Mouse (Mus musculus): ENCODE data around the gene Tacc2.
"Not testable (repeated sequence)": the region's sequence is repeated elsewhere in the genome, so short reads cannot be mapped to it uniquely, and the experiment has no call there.

Tacc2 gene

DNA sequence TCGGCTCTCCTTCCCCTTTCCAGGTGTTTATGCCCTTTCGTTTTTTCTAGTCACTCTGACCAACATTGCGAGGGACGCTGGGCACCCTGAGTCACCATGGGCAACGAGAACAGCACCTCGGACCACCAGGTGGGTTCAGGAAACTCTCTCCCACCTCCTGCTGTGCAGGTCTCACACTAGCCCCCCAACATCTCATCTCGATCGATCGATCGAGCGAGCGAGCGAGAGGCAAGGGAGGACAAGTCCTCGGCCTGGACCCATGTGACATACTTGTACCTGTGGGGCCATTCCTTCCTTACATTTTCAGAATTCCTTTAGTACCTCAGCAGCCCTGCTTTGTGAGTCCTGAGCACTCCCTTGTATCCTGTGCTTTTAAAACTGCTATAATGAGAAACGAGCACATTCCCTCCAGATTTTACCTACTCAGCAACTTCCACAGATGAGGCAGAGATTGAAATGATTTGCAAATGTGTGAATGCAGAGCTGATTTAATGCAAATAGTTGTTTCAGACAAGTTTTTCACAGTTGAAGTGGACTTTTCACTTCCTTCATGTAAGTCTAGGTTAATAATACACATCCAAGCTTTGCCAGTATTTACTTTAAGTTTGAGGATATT lies at the start of gene Tacc2:
Tacc2 (plus strand) TSS at position 51 of the 616 bp plus-strand sequence.
- DNase-seq (ENCODE audit: low spot score in 2 of 2): no peak

DNA sequence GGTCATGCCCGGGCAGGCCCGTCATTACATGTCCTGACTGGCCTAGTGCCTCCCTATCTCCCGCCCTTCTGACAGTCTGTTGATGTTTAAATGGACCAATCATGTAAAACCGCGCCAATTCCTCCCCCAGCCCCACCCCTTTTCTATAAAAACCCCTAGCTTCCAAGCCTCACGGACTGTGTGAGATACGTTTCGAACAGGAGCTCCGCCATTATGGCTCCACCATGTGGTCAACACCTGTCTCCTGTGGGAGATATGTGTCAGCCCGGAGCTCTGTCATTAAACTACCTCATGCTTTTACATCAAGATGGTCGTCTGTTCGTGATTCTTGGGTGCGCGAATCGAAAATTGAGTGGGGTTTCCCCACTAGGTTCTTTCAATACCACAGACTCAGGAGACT lies 46.1 kb upstream of the Tacc2 start:
- not testable (repeated sequence) for DNase-seq (ENCODE audit: low spot score in 2 of 2)

DNA sequence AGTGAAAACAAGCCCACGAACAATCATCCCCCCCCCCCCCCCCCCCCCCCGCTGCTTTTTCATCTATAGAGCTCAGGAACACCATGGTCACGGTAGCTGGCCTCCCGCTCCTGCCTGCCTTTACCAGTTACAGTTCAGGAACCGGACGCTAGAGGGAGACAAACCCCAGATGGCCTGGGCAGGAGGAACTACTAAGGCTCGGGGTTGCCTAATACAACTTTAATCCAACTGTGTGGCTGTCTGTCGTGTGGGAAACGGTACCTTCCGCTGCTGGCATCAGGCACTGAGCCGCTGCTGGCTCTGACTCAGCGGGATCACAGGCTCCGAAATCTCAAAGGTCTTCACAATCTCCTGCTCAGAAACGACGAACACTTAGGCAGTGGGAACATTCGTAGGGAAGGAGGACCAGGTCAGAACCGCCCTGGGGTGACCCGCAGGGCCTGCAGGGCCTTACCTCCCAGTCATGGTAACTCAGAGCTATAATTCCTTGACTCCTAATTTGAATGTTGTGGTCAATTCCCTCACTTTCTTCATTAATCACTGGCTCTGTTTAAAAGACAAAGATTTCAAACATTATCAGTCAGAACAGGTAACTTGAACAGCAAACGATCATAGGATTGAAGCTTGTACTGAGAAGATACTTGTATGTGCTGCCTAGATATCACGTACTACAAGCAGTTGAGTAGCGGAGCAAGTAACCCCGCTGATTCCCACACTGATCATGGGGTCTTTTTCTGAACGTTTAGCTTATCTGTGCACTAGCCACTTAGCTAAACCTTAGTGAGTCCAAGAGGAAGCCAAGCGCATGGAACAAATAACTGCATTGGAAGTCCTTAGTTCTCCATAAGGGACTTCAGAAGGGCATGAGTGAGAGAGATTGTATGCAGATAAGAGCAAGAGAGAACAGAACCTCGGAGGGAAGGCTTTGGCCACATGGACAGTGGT lies 43.6 kb upstream of the Tacc2 start:
- DNase-seq (ENCODE audit: low spot score in 2 of 2): peak; percentile 59 to 63

DNA sequence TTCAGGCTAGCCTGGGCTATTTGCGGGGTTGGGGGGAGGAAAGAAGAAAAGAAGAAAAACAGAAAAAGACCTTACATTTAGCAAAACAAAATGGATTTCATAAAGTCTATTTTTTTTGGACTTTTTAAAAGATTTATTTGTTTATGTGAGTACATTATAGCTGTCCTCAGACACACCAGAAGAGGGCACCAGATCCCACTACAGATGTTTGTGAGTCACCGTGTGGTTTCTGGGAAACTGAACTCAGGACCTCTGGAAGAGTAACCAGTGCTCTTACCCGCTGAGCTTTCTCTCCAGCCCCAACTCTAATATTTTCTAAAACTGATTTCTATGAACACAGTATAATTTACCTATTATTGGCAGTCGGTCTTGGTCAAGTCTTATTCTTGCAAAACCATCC lies 42.1 kb upstream of the Tacc2 start:
- DNase-seq (ENCODE audit: low spot score in 2 of 2): no peak

DNA sequence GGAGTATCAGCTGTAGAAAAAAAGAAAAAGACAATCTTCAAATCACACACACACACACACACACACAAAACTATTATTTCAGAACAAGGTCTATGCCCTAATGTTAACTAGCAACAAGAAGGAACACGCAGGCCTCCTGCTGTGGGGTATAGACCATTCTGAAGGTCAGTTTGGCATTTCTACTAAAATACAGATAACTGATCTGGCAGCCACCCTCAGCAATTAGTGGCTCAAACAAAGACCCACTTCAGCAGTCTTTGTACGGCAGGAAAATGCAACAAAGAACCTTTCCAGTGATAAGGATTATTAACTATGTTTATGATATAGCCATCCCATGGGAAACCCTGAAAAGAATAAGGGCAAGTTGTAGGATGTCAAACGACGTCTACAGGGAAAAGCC lies 40.2 kb upstream of the Tacc2 start:
- DNase-seq (ENCODE audit: low spot score in 2 of 2): no peak

DNA sequence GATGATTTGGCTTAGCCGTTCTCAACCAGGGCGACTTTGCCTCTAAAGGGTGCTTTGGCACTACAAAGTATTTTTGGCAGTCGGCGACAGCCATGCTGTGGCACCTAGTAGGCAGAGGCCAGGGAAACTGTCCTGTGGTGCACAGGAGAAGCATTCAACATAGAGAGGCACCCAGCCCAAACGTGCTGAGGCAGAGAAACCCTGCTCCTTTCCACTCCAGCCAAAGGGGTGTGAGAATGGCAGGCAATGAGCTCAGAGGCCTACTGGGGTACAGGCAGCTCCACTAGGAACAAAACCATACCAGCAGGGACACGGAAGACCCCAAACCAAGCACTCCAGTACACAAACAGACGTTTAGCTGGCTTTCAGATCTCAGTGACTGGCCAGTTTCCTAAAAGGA lies 37.1 kb upstream of the Tacc2 start:
- no peak for DNase-seq (ENCODE audit: low spot score in 2 of 2)

DNA sequence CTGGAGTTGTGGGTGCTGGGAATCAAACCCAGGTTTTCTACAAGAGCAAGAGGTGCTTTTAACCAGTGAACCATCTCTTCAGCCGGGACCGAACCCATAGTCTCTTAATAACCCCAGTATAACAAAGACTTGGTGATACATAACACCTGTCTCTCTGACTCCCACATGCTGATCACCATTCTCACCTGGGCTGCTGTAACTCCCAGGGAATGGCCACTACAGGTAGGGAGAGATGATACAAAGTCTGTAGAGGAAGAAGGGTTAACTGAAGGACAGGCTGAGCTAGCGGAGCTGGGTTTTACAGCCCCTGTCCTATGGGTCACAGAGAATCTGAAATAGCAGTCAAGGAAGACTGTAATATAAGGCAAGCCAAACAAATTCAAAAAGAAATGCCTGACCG lies 34.1 kb upstream of the Tacc2 start:
- no peak for DNase-seq (ENCODE audit: low spot score in 2 of 2)

DNA sequence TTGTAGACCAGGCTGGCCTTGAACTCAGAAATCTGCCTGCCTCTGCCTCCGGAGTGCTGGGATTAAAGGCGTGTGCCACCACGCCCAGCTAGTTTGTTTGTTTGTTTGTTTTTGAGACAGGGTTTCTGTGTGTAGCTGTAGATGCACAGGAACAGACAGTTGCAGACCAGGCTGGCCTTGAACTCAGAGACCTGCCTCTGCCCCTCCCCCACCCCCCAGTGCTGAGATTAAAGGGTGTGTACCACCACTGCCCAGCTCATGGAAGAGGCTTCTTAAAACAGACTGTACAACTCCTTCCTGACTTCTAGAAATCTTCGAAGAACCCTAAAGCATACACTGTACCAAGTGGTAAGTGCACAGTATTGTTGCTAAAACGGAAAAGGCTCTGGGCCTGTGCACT lies 31.8 kb upstream of the Tacc2 start:
- DNase-seq (ENCODE audit: low spot score in 2 of 2): no peak

DNA sequence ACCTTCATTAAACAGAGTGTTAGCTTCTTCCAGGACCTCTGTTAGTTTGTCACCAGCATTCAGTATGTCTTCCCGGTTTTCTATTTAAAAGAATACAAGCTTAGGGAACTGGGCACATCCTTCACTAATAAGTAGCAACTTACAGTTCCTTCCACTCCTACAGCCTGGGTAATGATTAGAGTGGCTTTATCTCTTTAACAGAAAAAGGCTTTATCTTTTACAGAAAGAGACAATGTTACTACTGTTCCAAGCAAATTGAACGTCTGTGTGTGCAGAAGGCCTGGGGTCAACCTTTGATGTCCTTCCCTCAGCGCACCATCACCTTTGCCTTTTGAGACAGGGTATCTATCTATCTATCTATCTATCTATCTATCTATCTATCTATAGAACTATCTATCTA lies 31.3 kb upstream of the Tacc2 start:
- no peak for DNase-seq (ENCODE audit: low spot score in 2 of 2)

DNA sequence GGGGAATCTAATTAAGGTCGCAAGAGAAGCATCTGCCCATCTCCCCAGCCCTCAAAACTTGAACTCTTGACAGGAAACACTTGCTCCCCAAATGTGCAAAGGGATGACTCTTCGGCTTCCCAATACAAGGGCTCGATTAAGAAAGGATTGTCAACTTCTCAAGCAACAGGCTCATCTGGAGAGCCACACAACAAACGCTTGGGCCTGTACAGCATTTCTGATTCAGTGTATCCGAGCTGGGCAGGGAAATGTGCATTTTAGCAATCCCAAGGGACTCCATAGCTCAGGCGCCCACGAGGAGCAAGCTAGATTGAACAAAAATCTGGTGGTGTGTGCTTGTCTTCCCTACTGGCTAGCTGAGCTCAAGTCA lies 30.8 kb upstream of the Tacc2 start:
- no peak for DNase-seq (ENCODE audit: low spot score in 2 of 2)

DNA sequence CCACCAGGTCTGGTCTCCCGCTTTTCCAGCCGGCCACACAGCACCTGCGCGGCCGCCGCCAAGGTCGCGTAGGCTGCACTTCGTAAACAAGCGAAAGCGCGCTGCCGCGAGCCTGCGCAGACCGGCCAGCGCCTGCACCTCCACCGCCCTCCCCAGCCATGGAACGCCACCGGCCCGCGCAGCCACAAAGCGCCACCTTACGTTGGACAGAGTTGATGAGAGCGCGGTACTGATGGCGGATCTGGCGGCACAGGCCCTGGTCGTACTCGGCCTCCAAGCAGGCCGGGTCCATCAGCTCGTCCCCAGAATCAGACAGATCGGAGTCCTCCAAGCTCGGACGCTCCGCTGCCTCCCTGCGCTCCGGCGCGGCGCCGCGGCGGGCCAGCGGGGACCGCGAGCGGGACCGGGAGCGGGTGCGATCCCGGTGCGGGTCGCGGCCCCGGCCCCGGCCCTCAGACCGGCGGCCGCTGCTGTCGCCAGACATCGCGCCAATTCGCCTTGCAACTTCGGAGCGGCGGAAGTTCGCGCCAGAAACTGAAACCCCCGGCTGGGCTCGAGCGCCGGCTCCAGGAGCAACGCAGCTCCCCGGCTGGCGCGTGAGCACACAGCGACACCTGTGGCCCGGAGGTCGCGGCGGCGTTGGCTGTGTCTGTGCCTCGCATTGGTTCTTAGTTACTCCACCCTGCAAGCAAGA lies 30.3 kb upstream of the Tacc2 start:
- peak; percentile 86 to 88 for DNase-seq (ENCODE audit: low spot score in 2 of 2)

DNA sequence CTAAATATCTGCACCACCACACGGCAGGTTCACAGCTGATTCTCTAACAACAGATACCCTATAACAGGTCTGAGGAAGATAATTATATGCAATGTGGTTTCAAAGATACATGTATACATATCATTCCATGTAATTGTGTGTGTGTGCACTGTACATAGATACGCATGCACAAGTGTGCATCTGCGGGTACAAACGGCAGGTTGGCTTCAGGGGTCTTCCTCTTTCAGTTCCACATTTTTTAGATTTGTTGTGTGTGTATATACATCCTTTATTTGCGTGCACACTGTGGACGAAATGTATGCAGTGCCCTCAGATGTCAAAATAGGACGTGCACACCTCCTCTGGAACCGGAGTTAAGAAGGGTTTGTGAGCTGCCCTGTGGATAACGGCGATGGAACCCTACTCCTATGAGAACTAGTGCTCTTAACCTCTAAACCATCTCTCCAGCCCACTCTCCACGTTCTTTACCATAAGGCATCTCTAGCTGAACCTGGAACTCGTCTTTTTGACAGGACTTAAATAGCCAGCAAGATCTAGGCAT lies 29.5 kb upstream of the Tacc2 start:
- DNase-seq (ENCODE audit: low spot score in 2 of 2): no peak

DNA sequence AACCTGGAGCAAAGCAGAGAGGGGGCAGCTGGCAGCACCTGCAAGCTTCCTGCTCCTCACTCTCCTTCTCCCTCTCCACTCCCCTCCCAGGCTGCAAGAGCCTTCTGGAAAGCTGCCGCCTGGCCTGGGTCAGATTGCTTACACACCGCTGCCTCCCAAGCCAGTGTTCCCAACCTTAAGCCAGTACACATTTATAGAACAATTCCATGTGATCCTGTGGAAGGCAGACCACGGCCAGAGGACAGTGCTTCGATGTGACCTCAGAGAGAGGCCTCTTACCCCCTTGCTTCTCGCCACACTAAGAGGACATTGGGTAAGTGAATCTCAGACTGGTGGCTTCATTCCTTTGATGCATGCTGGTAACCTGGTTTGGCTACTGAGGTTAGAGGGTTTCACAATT lies 24.5 kb upstream of the Tacc2 start:
- DNase-seq (ENCODE audit: low spot score in 2 of 2): no peak

DNA sequence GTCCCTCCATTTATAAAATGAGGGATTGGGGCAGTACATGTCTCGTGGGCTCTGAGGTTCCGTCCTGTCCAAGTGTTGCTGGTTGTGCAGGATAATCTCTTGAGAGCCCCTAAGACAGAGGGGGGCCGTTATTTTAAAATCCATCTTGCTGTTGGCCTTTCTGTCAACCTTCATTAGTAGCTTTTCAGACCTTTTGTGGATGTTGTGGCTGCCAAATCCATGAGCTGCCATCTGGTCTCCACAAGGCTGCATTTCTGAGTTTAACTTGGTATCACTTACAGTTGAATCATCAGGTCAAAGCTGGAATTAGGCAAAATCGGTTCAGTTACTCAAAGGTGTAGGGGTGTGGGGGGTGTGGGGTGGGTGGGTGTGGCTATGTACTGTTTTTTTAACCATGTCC lies 23.9 kb upstream of the Tacc2 start:
- no peak for DNase-seq (ENCODE audit: low spot score in 2 of 2)

DNA sequence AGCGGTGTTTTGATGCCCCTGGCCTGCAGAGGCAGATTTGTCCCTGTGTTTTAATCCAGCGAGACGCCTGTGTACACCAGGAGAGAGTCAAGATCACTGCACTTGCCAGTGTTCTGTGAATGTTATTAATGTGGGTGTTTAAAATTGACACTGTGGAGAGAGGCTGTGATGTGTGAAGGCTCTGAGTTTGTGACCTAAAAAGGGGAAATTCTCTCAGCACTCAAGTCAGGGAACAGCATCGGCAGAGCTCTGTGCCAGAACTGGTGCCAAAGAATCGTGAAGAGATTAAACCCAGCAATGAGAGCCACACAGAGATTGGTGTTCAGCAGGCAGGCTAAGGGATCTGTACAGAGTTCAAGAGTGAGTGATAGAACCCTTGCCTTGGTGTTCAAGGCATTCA lies 21.6 kb upstream of the Tacc2 start:
- no peak for DNase-seq (ENCODE audit: low spot score in 2 of 2)

DNA sequence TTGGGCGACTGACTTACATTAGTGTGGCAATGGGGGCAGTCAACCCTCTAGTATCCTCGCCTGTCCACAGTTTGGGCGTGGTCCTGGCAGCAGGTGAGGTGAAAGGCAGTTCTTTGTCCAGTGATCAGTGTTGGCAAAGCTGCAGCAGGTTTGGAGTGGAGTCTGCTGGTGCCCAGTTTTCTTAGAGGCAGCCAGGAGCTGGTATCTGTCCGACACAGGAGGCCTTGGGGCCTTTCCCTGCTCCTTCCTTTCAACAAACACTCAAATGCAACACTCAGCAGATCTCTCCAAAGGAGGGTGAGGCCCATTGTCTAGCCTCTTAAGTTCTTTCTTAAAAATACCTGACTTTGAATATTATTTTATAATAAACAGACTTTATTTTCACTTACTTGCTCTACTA lies 18.6 kb upstream of the Tacc2 start:
- no peak for DNase-seq (ENCODE audit: low spot score in 2 of 2)

DNA sequence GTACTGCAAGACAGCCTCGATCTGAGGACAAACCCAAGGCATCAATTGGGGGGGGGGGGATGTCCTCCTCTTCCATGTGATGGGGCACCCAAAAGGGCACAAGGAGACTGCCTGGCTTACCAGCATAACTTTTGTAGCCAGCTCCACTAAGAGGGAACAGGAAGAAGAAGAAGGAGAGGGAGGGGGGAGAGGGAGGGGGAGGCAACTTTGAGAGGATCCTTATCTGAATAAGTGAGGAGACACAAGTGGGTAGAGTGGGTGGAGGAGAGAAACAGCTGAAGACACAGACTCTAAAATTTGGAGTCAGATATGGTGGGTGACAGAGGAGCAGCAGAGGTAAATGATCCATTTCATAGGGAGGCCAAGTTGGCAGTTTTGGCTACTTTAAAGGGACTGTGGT lies 16.3 kb upstream of the Tacc2 start:
- DNase-seq (ENCODE audit: low spot score in 2 of 2): no peak

DNA sequence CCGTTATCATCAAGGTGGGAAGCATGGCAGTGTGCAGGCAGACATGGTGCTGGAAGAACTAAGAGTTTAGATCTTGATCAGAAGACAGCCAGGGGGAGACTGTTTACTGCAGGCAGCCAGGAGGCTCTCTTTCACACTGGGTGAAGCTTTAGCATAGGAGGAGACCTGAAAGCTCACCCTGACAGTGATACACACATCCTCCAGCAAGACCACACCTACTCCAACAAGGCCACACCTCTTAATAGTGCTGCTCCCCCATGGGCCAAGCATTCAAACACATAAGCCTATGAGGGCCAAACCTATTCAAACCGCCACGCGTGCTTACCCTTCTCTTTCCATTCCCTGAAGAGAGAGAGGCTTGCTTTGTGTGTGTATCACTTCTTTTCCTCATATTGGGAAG lies 14.0 kb upstream of the Tacc2 start:
- DNase-seq (ENCODE audit: low spot score in 2 of 2): no peak

DNA sequence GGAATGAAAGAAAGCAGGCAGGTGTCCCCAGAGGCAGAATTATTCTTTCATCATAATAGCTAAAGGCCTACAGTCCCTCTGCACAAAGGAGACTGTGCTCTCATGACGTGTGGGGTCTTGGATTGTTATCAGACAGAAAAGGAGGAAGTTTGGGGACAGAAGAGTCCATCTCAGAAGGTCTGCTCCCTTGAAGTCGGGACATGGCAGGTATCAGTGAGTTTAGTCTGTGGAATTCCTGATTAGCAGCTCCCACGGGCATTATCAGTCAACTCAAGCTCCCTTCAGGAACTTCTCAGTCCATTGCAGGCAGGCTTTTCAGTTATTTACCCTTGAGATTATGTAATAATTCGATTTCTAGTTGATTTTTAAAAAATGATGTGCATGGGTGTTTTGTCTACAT lies 13.4 kb upstream of the Tacc2 start:
- no peak for DNase-seq (ENCODE audit: low spot score in 2 of 2)

DNA sequence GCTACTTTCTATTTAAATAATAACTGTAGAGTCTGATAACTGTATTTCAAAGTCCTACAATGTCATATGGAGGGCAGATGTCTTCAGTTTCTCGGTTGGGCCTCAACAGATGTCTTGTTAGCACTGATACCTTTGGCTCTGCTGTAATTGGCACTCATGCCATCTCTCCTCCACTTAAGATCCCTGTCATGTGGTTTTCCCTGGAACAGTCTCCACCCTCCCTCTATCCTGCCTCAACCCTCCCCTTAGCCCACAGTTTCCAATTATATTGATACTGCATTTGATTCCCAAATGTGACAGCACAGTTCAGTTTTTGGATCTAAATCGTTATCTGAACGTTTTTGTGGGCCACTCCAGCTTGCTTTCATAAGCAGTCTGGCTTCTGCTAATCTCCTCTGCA lies 12.6 kb upstream of the Tacc2 start:
- no peak for DNase-seq (ENCODE audit: low spot score in 2 of 2)

DNA sequence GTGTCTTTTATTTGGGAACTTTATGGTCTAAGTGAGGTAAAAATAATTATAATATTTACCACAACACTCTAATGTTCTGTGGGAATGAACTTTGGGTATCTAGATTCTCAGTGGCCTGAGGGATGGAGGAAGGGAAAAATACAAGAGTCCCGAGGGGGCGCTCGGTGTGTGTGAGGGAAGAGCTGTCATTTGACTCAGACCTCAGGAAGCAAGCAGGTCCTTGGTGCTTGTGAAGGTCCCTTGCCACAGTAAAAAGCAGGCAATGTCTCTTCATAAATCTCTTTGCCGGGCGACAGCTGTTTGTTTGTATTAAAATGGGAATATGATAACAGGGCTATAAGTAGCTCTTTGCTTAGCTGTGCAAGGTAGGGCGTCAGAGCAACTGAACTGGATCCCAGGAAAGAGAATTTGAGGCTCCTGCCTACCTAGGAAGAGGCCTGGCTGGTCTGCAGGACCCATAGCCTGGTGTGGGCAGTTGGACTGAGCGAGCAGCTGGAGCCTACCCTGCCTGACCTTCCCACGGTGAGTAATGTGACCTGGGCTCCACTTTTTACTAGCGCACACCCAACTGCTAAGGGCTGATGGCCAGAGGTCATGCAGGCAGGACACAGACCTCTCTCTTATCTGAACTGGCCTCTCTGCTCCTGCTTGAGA lies 8.3 kb upstream of the Tacc2 start:
- DNase-seq (ENCODE audit: low spot score in 2 of 2): no peak

DNA sequence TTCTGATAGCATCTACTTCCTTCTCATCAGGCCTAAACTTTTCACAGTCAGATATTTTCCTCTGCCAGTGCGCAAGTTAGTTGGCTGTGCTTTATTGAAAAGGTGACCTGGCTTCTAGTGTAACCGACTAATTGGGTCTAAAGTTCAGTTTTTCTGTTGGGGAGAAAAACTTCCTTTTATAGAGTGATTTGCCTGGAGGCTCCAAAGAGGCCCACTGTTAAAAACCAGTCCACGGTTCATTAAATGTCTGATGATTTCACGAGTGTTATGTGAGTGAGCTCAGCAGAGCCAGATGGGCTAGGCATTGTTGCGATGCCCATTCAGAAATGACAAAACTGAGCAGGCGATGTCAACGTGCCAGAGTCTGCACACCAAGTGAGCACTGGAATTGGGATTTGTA lies 6.8 kb upstream of the Tacc2 start:
- DNase-seq (ENCODE audit: low spot score in 2 of 2): no peak
